Mouse (Mus musculus) kidney, postnatal 25 days (tissue): Measurements from ENCODE around the gene Tollip.
A peak's percentile ranks its signal among the peaks of the same experiment; 100 is the strongest.

ENCODE experiments used
- DNase-seq, 2 experiments: peaks; one replicate each; pipeline ENCODE4 v3.0.0; 2021; ENCODE audit warnings: mixed read lengths in 2 of 2

Tollip gene

GRCm38 (mm10) chr7:141918407-141918806, at the start of gene Tollip:
Gene Tollip, minus strand, starts transcription at chr7:141918507.
- DNase-seq = no peak

- DNase-seq = no peak
Observed at GRCm38 (mm10) chr7:141966281-141966680, 48.0 kb upstream of the Tollip start.

- no peak for DNase-seq
Observed at GRCm38 (mm10) chr7:141962521-141962920, 44.2 kb upstream of the Tollip start.

GRCm38 (mm10) chr7:141961491-141961890, 43.2 kb upstream of the Tollip start:
- DNase-seq = no peak

- DNase-seq = no peak
Observed at GRCm38 (mm10) chr7:141960926-141961325, 42.6 kb upstream of the Tollip start.

- DNase-seq = peak in 1 of 2 experiments; percentile 9
Observed at GRCm38 (mm10) chr7:141959133-141959532, 40.8 kb upstream of the Tollip start.

- no peak for DNase-seq
Observed at GRCm38 (mm10) chr7:141958211-141958610, 39.9 kb upstream of the Tollip start.

GRCm38 (mm10) chr7:141957524-141958051, 39.3 kb upstream of the Tollip start:
- no peak for DNase-seq

- no peak for DNase-seq
Observed at GRCm38 (mm10) chr7:141956174-141956566, 37.9 kb upstream of the Tollip start.

- DNase-seq = no peak
Observed at GRCm38 (mm10) chr7:141955565-141956173, 37.4 kb upstream of the Tollip start.

- no peak for DNase-seq
Observed at GRCm38 (mm10) chr7:141953616-141954015, 35.3 kb upstream of the Tollip start.

GRCm38 (mm10) chr7:141952920-141953319, 34.6 kb upstream of the Tollip start:
- no peak for DNase-seq

GRCm38 (mm10) chr7:141951821-141952220, 33.5 kb upstream of the Tollip start:
- DNase-seq = no peak

GRCm38 (mm10) chr7:141950104-141951013, 32.1 kb upstream of the Tollip start:
- no peak for DNase-seq

- no peak for DNase-seq
Observed at GRCm38 (mm10) chr7:141949799-141950103, 31.4 kb upstream of the Tollip start.

- peak; percentile 95 to 98 for DNase-seq
Observed at GRCm38 (mm10) chr7:141948906-141949798, 30.8 kb upstream of the Tollip start, which contains the start of gene Brsk2. Gene Brsk2, plus strand, starts transcription at chr7:141949751.

- no peak for DNase-seq
Observed at GRCm38 (mm10) chr7:141948045-141948444, 29.7 kb upstream of the Tollip start.

- no peak for DNase-seq
Observed at GRCm38 (mm10) chr7:141947512-141947911, 29.2 kb upstream of the Tollip start.

GRCm38 (mm10) chr7:141945927-141946326, 27.6 kb upstream of the Tollip start:
- no peak for DNase-seq

- no peak for DNase-seq
Observed at GRCm38 (mm10) chr7:141943444-141943843, 25.1 kb upstream of the Tollip start.

GRCm38 (mm10) chr7:141934951-141935350, 16.6 kb upstream of the Tollip start:
- no peak for DNase-seq

GRCm38 (mm10) chr7:141934128-141934898, 16.0 kb upstream of the Tollip start:
- no peak for DNase-seq
